Mouse (Mus musculus): ENCODE results near the gene Lsm7. TPM values are rescaled to one million over a fixed set of nuclear protein-coding genes. Genes with fewer than 3 reads are reported as not detected.

The Lsm7 gene
- 310 and 314 TPM in 2 replicates for polyA plus RNA-seq (2015; fragmentation: Nextera tagmentation; extraction: Ambion mirVana)

- Histone ChIP-seq H3K4me1 (peaks cover 35% of the 10 kb centered on the region), H3K9me3 (no peaks in the 10 kb centered on the region), H3K27ac (peak within 1 kb of the TSS; percentile 61; the same call in 1 of the 2 replicates), H3K27me3 (no peaks in the 10 kb centered on the region), H3K4me3 (peak within 1 kb of the TSS; percentile 97), H3K4me2 (replicated peaks) (peak within 1 kb of the TSS; percentile 99), H3K9ac (peak within 1 kb of the TSS; percentile 94), H3K36me3 (peaks cover 30% of the 10 kb centered on the region)
- ATAC-seq (ENCODE audit: low FRiP score, low read depth), result peak; percentile 84
- under 1% methylated on average over 75 of the region's 81 CpGs for WGBS
Measured at GRCm38 (mm10) chr10:80854913-80855748, at the start of gene Lsm7, which contains the start of gene Sppl2b. Gene Lsm7, minus strand, starts transcription at chr10:80855209. Gene Sppl2b, plus strand, starts transcription at chr10:80855275.

- Histone ChIP-seq H3K27me3 (no peaks in the 10 kb centered on the region), H3K4me2 (replicated peaks) (no peak overlapping the region), H3K4me1 (peaks cover 8% of the 10 kb centered on the region), H3K4me3 (no peak overlapping the region), H3K9me3 (no peaks in the 10 kb centered on the region), H3K9ac (peak overlapping the region; percentile 13; the same call in 1 of the 2 replicates), H3K27ac (no peak overlapping the region), H3K36me3 (peaks cover 80% of the 10 kb centered on the region)
- WGBS, result 93% methylated on average over 11 of the region's 11 CpGs
- ATAC-seq (ENCODE audit: low FRiP score, low read depth), result no peak
Measured at GRCm38 (mm10) chr10:80904709-80905108, 49.7 kb upstream of the Lsm7 start.

- Histone ChIP-seq H3K27me3 (no peaks in the 10 kb centered on the region), H3K4me2 (replicated peaks) (no peak overlapping the region), H3K4me1 (peaks cover 13% of the 10 kb centered on the region), H3K4me3 (no peak overlapping the region), H3K27ac (no peak overlapping the region), H3K36me3 (peaks cover 78% of the 10 kb centered on the region), H3K9ac (peak overlapping the region; percentile 13; the same call in 1 of the 2 replicates), H3K9me3 (no peaks in the 10 kb centered on the region)
- ATAC-seq (ENCODE audit: low FRiP score, low read depth), result no peak
- 86% methylated on average over 28 of the region's 28 CpGs for WGBS
Measured at GRCm38 (mm10) chr10:80904004-80904693, 49.1 kb upstream of the Lsm7 start.

GRCm38 (mm10) chr10:80903282-80903681 is 48.3 kb upstream of the Lsm7 start:
- Histone ChIP-seq H3K4me2 (replicated peaks) (no peak overlapping the region), H3K27ac (no peak overlapping the region), H3K27me3 (no peaks in the 10 kb centered on the region), H3K36me3 (peaks cover 78% of the 10 kb centered on the region), H3K4me1 (peaks cover 17% of the 10 kb centered on the region), H3K9ac (no peak overlapping the region), H3K9me3 (no peaks in the 10 kb centered on the region), H3K4me3 (no peak overlapping the region)
- WGBS, result 92% methylated on average over 10 of the region's 10 CpGs
- no peak for ATAC-seq (ENCODE audit: low FRiP score, low read depth)

GRCm38 (mm10) chr10:80902273-80902940 is 47.4 kb upstream of the Lsm7 start:
- Histone ChIP-seq H3K27ac (no peak overlapping the region), H3K4me3 (no peak overlapping the region), H3K9ac (no peak overlapping the region), H3K36me3 (peaks cover 75% of the 10 kb centered on the region), H3K4me1 (peaks cover 22% of the 10 kb centered on the region), H3K9me3 (no peaks in the 10 kb centered on the region), H3K27me3 (peaks cover 5% of the 10 kb centered on the region; the same call in 1 of the 2 replicates), H3K4me2 (replicated peaks) (no peak overlapping the region)
- no peak for ATAC-seq (ENCODE audit: low FRiP score, low read depth)
- 89% methylated on average over 9 of the region's 9 CpGs for WGBS

- H3K36me3 ChIP-seq, result peaks cover 70% of the 10 kb centered on the region
Measured at GRCm38 (mm10) chr10:80901409-80902272, 46.6 kb upstream of the Lsm7 start.

GRCm38 (mm10) chr10:80900318-80901247 is 45.6 kb upstream of the Lsm7 start, which contains the start of gene Timm13:
Gene Timm13, minus strand, starts transcription at chr10:80900969.
- under 1% methylated on average over 72 of the region's 72 CpGs for WGBS
- H3K4me2 ChIP-seq (replicated peaks), result peak within 1 kb of the TSS; percentile 97
- peak within 1 kb of the TSS; percentile 81 for H3K27ac ChIP-seq
- peak within 1 kb of the TSS; percentile 88 for H3K9ac ChIP-seq
- no peaks in the 10 kb centered on the region for H3K9me3 ChIP-seq
- peak within 1 kb of the TSS; percentile 91 for H3K4me3 ChIP-seq
- peaks cover 22% of the 10 kb centered on the region for H3K4me1 ChIP-seq
- ATAC-seq (ENCODE audit: low FRiP score, low read depth), result peak; percentile 95
- H3K36me3 ChIP-seq, result peaks cover 60% of the 10 kb centered on the region
- H3K27me3 ChIP-seq, result peaks cover 5% of the 10 kb centered on the region; the same call in 1 of the 2 replicates

More at GRCm38 (mm10) chr10:80901409-80902272, 46.6 kb upstream of the Lsm7 start:
- Histone ChIP-seq H3K9me3 (no peaks in the 10 kb centered on the region), H3K9ac (peak overlapping the region; percentile 39), H3K27me3 (peaks cover 5% of the 10 kb centered on the region; the same call in 1 of the 2 replicates), H3K27ac (peak overlapping the region; percentile 70), H3K4me2 (replicated peaks) (peak overlapping the region; percentile 50), H3K4me3 (peak overlapping the region; percentile 91), H3K4me1 (peaks cover 22% of the 10 kb centered on the region)
- WGBS, result 88% methylated on average over 19 of the region's 19 CpGs
- no peak for ATAC-seq (ENCODE audit: low FRiP score, low read depth)

- Histone ChIP-seq H3K4me2 (replicated peaks) (peak overlapping the region; percentile 97), H3K27me3 (peaks cover 5% of the 10 kb centered on the region; the same call in 1 of the 2 replicates), H3K4me1 (peaks cover 22% of the 10 kb centered on the region), H3K9ac (peak overlapping the region; percentile 88), H3K4me3 (peak overlapping the region; percentile 91), H3K36me3 (peaks cover 51% of the 10 kb centered on the region), H3K27ac (no peak overlapping the region), H3K9me3 (no peaks in the 10 kb centered on the region)
- 10% methylated on average over 25 of the region's 25 CpGs for WGBS
- ATAC-seq (ENCODE audit: low FRiP score, low read depth), result no peak
Measured at GRCm38 (mm10) chr10:80899591-80900317, 44.7 kb upstream of the Lsm7 start.

- no peak overlapping the region for H3K9ac ChIP-seq
- H3K9me3 ChIP-seq, result no peaks in the 10 kb centered on the region
- H3K36me3 ChIP-seq, result peaks cover 45% of the 10 kb centered on the region
- no peak overlapping the region for H3K27ac ChIP-seq
- WGBS, result 90% methylated on average over 8 of the region's 8 CpGs
- ATAC-seq (ENCODE audit: low FRiP score, low read depth), result no peak
- peak overlapping the region; percentile 97; the same call in 1 of the 2 replicates for H3K4me2 ChIP-seq (replicated peaks)
- peaks cover 5% of the 10 kb centered on the region; the same call in 1 of the 2 replicates for H3K27me3 ChIP-seq
- peaks cover 22% of the 10 kb centered on the region for H3K4me1 ChIP-seq
- H3K4me3 ChIP-seq, result peak overlapping the region; percentile 91
Measured at GRCm38 (mm10) chr10:80899074-80899473, 44.1 kb upstream of the Lsm7 start.

All from limb, embryonic 13.5 days (tissue).